Mouse (Mus musculus) Patski (cell line): ENCODE measurements at regions not wholly inside any gene's neighbourhood (a gene's known extent, or its start where the extent isn't known, plus 50 kb on each side); places are given as distances from the start of the nearest gene placed in this dataset.
"Not testable (repeated sequence)": the region's sequence is repeated elsewhere in the genome, so short reads cannot be mapped to it uniquely, and the experiment has no call there.

Experiments
- ATAC-seq: fragments of 100-300 bp; one replicate; pipeline ENCODE4 v1.8.0; 2021
- CTCF ChIA-PET: fragments of 350-600 bp; sonication (Branson Sonifier 250); formaldehyde crosslinking; loops from one replicate; lab custom pipeline; 2022; ENCODE audit warnings: inconsistent platforms; lab: Charles Lee
- POLR2A ChIA-PET: fragments of 350-600 bp; sonication (Branson Sonifier 250); formaldehyde crosslinking; loops from one replicate; lab custom pipeline; 2022; ENCODE audit warnings: antibody characterized with exemption, inconsistent platforms; lab: Charles Lee
- DNase-seq: peaks from one replicate; pipeline ENCODE4 v3.0.0-alpha.2; 2011; ENCODE audit warnings: low read depth, low spot score
- H3K27me3 ChIP-seq: fragments of 371-371 bp; one replicate; pipeline ENCODE4 v1.5.1; 2021
- CTCF ChIP-seq: fragments of 100-300 bp; IDR thresholded peaks from one replicate; pipeline ENCODE4 v1.5.1; 2021
- in situ Hi-C: fragments of 300-500 bp; cut with MboI; formaldehyde crosslinking; loops from 3 replicates; pipeline ENCODE4 v1.11.1; 2018; ENCODE audit warnings: low pct_unique_long_range_greater_than_20kb, mixed read lengths

DNA sequence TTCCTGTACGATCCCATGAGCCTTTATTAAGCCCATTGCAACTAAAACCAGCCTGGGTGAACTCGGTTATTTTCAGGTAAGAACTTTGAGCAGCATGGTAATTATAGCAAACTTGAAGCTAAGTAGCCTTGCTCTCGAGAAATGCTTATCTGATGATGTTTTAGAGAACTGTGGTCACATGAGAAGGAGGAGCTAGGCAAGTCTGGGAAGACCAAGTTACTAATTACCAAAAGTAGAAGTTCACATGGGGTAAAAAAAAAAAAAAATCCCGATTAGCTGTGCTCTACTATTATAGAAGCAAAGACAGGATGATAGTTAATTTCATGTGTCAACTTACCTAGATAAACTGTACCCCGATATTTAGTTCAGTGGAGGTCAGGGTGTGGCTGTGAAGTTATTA lies 68.0 kb upstream of the Tbl1xr1 start:
- no peak for TF ChIP-seq CTCF
- H3K27me3 ChIP-seq = no peaks in the 10 kb centered on the region
- DNase-seq (no peak), ATAC-seq (no peak)
- CTCF ChIA-PET = interaction anchor here (1.0 to 2.5 kb wide), 2 partner anchors 12 to 18 kb away, joined by 3 to 6 read pairs; no protein-coding TSS in a partner anchor
- in situ Hi-C loops = no loop called here
- POLR2A ChIA-PET = no interaction called here

DNA sequence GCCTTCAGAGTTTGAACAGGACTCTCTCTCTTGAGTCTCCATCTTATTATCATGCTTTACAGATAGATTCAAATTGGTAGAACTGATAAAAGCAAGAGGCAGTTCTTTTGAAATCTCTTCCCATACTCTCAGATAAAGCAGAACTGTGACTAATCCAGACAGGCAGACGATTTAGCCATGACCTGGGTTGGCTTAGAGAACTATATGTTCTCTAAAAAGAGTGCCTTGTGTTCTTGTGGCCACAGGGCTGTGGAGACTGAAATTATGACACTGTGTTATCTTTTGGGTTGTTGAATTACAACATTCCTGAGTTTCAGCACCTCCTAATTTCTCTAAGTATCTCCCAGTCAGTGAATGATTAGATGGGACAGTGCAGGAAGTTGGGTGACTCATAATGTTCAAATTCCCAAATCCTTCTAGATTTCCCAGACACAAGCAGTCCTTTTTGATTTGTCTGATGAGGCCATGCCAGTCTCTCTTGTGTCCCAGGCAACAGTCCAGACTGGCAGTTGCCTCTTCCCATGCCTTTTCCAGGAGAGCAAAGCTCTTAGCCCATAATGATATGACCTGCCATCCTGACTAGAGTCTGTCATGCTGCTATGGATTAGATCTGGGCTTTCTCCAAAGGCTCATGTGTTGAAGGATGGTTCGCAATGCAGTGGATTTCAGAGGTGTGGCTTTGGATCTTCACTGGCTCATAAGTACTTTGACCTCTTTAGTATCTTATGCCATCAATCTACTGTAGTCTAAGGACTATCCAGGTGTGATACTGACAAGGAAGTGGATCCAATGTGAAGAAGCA lies 66.4 kb upstream of the Tbl1xr1 start:
- DNase-seq = no peak

DNA sequence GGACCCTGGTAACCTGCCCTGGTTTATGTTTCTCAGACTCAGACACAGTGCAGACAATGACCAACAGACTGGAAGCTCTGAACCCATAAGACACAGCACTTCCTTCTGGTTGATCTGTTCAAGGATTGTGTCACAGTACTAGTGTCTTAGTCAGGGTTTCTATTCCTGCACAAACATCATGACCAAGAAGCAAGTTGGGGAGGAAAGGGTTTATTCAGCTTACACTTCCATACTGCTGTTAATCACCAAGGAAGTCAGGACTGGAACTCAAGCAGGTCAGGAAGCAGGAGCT lies 65.8 kb upstream of the Tbl1xr1 start:
- DNase-seq, POLR2A ChIA-PET, CTCF ChIA-PET, ATAC-seq, H3K27me3 ChIP-seq, in situ Hi-C loops: not testable (repeated sequence)

More for the DNA sequence above, 66.4 kb upstream of the Tbl1xr1 start:
- POLR2A ChIA-PET = no interaction called here
- CTCF ChIA-PET = no interaction called here
- peak; percentile 89 for ATAC-seq
- in situ Hi-C loops = no loop called here
- no peak for TF ChIP-seq CTCF
- H3K27me3 ChIP-seq = no peaks in the 10 kb centered on the region

DNA sequence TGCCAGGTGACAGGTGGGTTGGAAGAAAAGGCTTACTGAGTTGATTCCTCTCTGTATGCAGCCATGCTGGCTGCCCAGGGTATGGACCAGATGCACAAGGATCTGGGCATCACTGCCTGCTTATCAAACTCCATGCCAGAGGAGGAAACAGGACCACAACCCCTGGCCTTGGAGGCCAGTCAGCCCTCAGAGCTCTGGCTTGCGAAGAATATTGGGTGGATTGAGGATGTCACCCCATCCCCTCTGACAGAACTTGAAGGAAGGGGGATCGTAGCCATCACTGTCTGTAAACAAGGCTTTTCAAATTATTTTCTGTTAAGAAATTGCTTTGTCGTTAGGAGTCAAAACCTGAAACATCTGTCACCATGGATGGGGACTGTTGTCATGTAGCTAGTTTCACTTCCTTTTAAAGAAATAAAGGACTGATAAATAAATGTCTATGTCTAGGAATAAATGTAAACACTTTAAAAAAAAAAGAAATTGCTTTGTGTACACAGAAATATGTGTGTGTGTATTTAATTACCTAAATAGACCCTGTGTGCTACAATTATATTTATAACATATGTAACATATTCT lies 55.0 kb upstream of the Tbl1xr1 start:
- in situ Hi-C loops = no loop called here
- no peak for ATAC-seq
- no peak for TF ChIP-seq CTCF
- ChIA-PET POLR2A (no interaction called here), CTCF (interaction anchor here (1.1 kb wide), 2 partner anchors 40 to 59 kb away, joined by 3 to 4 read pairs; no protein-coding TSS in a partner anchor)
- H3K27me3 ChIP-seq = no peaks in the 10 kb centered on the region
- no peak for DNase-seq

DNA sequence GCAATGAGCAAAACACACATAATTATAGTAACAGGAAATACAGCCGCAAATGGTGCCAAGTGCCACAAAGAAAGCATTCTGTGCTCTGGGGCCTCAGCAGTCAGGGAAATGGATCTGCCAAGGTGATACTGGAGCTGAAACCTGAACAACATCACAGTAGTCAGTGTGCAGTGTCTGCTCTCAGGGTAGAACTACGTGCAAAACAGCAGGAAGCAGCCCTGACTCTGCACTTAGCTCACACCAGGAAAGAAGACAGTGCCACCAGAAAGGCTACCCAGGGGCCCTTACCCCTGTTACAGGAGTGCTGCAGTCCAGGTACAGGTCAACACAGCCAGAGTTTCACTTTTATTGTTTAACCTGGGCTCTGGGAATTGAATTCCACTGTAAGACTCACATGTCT lies 54.0 kb upstream of the Tbl1xr1 start:
- TF ChIP-seq CTCF = no peak
- in situ Hi-C loops = no loop called here
- DNase-seq = no peak
- ChIA-PET POLR2A (interaction anchor here (0.8 kb wide), 1 partner anchor 10 kb away, joined by 3 read pairs; no protein-coding TSS in a partner anchor), CTCF (interaction anchor here (0.6 to 1.1 kb wide), 2 partner anchors 60 to 81 kb away, joined by 3 read pairs; no protein-coding TSS in a partner anchor)
- H3K27me3 ChIP-seq = no peaks in the 10 kb centered on the region
- ATAC-seq = no peak

DNA sequence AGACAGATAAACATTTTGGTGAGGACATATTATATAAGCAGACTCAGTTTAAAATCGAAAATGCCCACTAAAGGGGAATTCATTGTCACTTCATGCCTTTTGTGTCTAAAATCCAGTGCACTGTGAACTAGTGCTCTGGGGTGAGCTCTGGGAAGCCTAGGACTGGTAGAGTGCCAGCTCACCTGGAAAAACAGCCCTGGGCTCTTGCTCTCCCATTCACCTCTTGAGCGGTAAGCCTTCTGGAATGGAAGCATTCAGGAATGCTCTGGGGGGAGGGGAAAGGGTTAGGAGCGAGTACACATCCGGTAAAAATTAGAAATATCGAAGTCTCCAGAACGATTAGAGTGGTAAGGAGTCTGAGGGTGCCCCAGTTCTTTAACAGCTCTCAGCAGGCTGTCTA lies 53.4 kb upstream of the Tbl1xr1 start:
- DNase-seq = no peak
- CTCF ChIA-PET = interaction anchor here (0.6 to 1.0 kb wide), 2 partner anchors 13 to 80 kb away, joined by 3 read pairs; no protein-coding TSS in a partner anchor
- no peak for TF ChIP-seq CTCF
- no peaks in the 10 kb centered on the region for H3K27me3 ChIP-seq
- POLR2A ChIA-PET = no interaction called here
- no peak for ATAC-seq
- in situ Hi-C loops = no loop called here

DNA sequence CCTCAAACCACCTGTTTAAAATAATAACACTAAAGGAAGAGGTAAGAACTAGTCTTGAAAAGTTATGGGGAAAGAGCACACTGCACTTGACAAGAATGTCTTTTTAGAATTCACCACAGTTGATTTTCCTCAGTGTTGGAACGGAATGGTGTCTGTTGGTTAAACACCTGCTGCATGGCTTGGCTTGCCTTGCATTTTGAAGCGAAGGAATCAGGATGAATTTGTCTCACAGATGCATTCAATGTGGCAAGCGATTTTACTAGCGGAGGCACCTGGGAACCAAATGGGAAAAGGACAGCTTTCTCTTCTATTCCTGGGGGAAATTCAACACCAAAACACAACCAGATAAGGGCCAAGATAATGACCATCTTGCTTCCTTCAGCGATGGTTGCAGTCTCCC lies 52.9 kb upstream of the Tbl1xr1 start:
- DNase-seq (no peak), ATAC-seq (no peak)
- H3K27me3 ChIP-seq = no peaks in the 10 kb centered on the region
- CTCF ChIA-PET = interaction anchor here (1.0 to 2.2 kb wide), 3 partner anchors 8 to 13 kb away, joined by 3 to 8 read pairs (median 4); no protein-coding TSS in a partner anchor
- POLR2A ChIA-PET = no interaction called here
- no peak for TF ChIP-seq CTCF
- in situ Hi-C loops = no loop called here

DNA sequence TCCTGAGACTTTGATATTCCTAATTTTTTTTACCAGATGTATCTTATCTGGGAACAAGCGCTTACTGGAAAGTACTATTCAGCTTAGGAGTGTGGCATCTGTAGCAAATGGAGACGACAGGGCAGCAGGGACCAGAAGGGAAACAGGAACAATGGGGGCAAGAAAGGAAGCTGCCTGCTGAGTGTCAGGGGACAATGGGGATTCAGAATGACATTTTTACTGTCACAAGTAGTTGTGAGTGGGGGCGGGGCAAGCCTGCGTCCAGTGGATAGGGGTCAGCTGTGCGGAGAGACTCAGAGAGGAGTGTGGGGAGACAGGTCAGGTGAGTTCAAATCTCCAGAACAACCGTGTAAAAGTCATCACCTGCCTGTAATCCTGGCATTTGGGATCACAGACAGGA lies 52.3 kb upstream of the Tbl1xr1 start:
- ATAC-seq (no peak), DNase-seq (no peak)
- TF ChIP-seq CTCF = no peak

DNA sequence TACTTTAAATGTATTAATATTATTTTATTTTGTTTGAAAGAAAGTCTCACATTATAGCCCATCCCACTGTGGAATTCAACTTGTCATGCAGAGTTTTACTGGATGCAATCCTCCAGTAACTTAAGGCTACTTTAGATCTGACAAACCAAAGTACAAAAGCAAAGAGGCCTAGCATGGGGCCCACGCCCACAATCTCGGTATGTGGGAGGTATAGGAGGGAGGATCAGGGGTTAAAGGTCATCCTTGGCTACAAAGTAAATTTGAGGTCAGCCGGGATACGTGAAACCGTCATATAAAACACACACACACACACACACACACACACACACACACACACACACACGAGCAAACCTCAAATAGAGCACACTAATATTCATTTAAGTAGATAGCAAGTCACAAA lies 51.3 kb upstream of the Tbl1xr1 start:
- DNase-seq (no peak), ATAC-seq (no peak)
- POLR2A ChIA-PET = no interaction called here
- TF ChIP-seq CTCF = no peak
- CTCF ChIA-PET = interaction anchor here (1.7 to 2.2 kb wide), 2 partner anchors 9 to 10 kb away, joined by 4 to 8 read pairs; no protein-coding TSS in a partner anchor
- H3K27me3 ChIP-seq = no peaks in the 10 kb centered on the region
- in situ Hi-C loops = no loop called here

More for the DNA sequence above, 52.3 kb upstream of the Tbl1xr1 start:
- POLR2A ChIA-PET = no interaction called here
- no peaks in the 10 kb centered on the region for H3K27me3 ChIP-seq
- in situ Hi-C loops = no loop called here
- CTCF ChIA-PET = interaction anchor here (1.0 to 2.2 kb wide), 3 partner anchors 9 to 12 kb away, joined by 3 to 8 read pairs (median 4); no protein-coding TSS in a partner anchor

DNA sequence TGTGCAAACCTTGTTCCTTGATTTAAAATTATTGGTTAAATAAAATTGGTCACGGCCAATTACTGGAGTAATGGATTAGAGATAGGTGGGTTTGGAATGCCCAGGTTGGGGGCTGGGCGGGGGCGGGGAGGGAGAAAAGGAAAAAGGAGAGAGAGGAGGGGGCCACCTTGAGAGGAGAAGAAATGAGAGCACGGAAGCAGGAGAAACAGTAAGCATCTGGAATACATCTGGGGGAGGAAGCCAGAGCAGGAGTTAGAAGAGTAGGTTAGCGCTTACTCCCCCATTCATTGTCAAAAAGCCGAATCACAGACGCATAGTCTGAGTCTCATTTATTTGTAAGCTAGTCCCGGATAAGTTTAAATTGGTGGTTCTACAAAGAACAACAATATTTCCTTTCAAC lies 50.8 kb upstream of the Tbl1xr1 start:
- CTCF ChIA-PET = interaction anchor here (2.2 kb wide), 1 partner anchor 10 kb away, joined by 8 read pairs; no protein-coding TSS in a partner anchor
- no peaks in the 10 kb centered on the region for H3K27me3 ChIP-seq
- TF ChIP-seq CTCF = no peak
- DNase-seq = no peak
- POLR2A ChIA-PET = no interaction called here
- ATAC-seq = no peak
- in situ Hi-C loops = no loop called here
